ENCODE assay signal across 8 mouse cellular contexts in genomic region chr4:120129233-120129885, GRCm38 (mm10). TPM values are rescaled to one million over a fixed set of nuclear protein-coding genes. Genes with fewer than 3 reads are reported as not detected.
DNase-seq lines count a peak whose midpoint lies in the region; ATAC-seq lines count a peak whose summit lies in the region.

No protein-coding gene starts in this region.

- no peak for DNase-seq in frontal cortex, postnatal 25 days (ENCODE audit: low spot score in 2 of 2)
- peak; percentile 79 for DNase-seq in embryo, embryonic 10 days (ENCODE audit: low spot score)
- peak; percentile 41 for DNase-seq in layer of hippocampus, adult 9-10 months (ENCODE audit: low spot score)
- peak; percentile 59 for DNase-seq in midbrain, embryonic 10.5 days (ENCODE audit: low spot score)
- DNase-seq in skeletal muscle tissue, adult 2 months (ENCODE audit: low read depth, low spot score), result peak; percentile 67

- H3K27me3 ChIP-seq in midbrain, embryonic 10.5 days (ENCODE audit: low read depth, poor library complexity, severe bottlenecking), result no peaks in the 10 kb centered on the region

- H3K9me3 ChIP-seq in midbrain, embryonic 10.5 days (replicated peaks), result no peaks in the 10 kb centered on the region

- 62% methylated on average over 4 of the region's 4 CpGs for WGBS in midbrain, embryonic 10.5 days

- H3K4me1 ChIP-seq in midbrain, embryonic 10.5 days, result peaks cover 9% of the 10 kb centered on the region; the same call in 1 of the 2 replicates

- H3K4me3 ChIP-seq in midbrain, embryonic 10.5 days, result no peak overlapping the region

- no peak overlapping the region for H3K27ac ChIP-seq in midbrain, embryonic 10.5 days (replicated peaks)

- ATAC-seq in frontal cortex, adult (ENCODE audit: low TSS enrichment), result peak; percentile 41; the same call in 1 of the 2 replicates
- peak; percentile 77 for ATAC-seq in activated CD4-positive, CD25-positive, alpha-beta regulatory T cell, adult 4 months
- peak; percentile 58 to 73; a peak in 3 of 4 replicates for ATAC-seq in hematopoietic stem cell, adult 5-6 weeks (replicated peaks in 1 of 2; ENCODE audit: insufficient read depth in 1 of 2, low FRiP score in 2 of 2, low TSS enrichment in 1 of 2, low read depth in 1 of 2, poor library complexity in 2 of 2, severe bottlenecking in 2 of 2)

- no peaks in the 10 kb centered on the region for H3K36me3 ChIP-seq in midbrain, embryonic 10.5 days

RNA-seq across cellular contexts. Expression of gene Edn2, which starts 31.6 kb away (rescaled TPM):
- not detected for polyA plus RNA-seq in activated CD4-positive, CD25-positive, alpha-beta regulatory T cell, adult 4 months (2017; shearing (Covaris generic))
- not detected in 2 replicates for total RNA-seq in hematopoietic stem cell, adult 5-6 weeks (2017)
- polyA plus RNA-seq in midbrain, embryonic 10.5 days (2016; fragmentation: Nextera tagmentation; extraction: Ambion mirVana), result not detected in 2 replicates

Comparison
In these comparisons a context has a peak if more than half of its experiments do, and no peak if none do; other contexts are left out.
1. DNase-seq: peak in embryo, embryonic 10 days (single experiment), layer of hippocampus, adult 9-10 months (single experiment), midbrain, embryonic 10.5 days (single experiment) and skeletal muscle tissue, adult 2 months (single experiment); none in frontal cortex, postnatal 25 days (0 of 2).
2. Peak in every context shown above with its lines, with median percentiles within 50 percentile points of each other: ATAC-seq.